Mouse (Mus musculus) CH12.LX (cell line): ENCODE measurements around the gene Cfap298.

Source experiments
- CTCF ChIP-seq, 2 experiments: IDR thresholded peaks in 1 of 2; conservative IDR thresholded peaks in 1 of 2; 2 replicates each; pipeline ENCODE4 v1.5.1; 2011 to 2012; ENCODE audit warnings: low read depth in 2 of 2, low read length in 2 of 2, improper control_type of control experiment in 1 of 2, inconsistent platforms in 1 of 2, mild to moderate bottlenecking in 1 of 2, moderate library complexity in 1 of 2
- EP300 ChIP-seq: IDR thresholded peaks from 2 replicates; pipeline ENCODE4 v1.6.1; 2011; ENCODE audit warnings: low read length, improper control_type of control experiment
- ETS1 ChIP-seq: conservative IDR thresholded peaks from 2 replicates; pipeline ENCODE4 v1.6.1; 2012; ENCODE audit warnings: low read depth, mild to moderate bottlenecking, inconsistent platforms, low read length, improper control_type of control experiment, moderate library complexity
- MXI1 ChIP-seq: IDR thresholded peaks from 2 replicates; pipeline ENCODE4 v1.6.1; 2011; ENCODE audit warnings: mild to moderate bottlenecking, low read depth, low read length, improper control_type of control experiment
- POLR2A ChIP-seq: IDR thresholded peaks from 2 replicates; pipeline ENCODE4 v1.6.1; 2011; ENCODE audit warnings: low read depth, mild to moderate bottlenecking, improper control_type of control experiment, low read length
- USF1 ChIP-seq: IDR thresholded peaks from 2 replicates; pipeline ENCODE4 v1.6.1; 2014; ENCODE audit warnings: low read depth, mild to moderate bottlenecking, inconsistent platforms, low read length, improper control_type of control experiment

- TF ChIP-seq EP300 (no peak), CTCF (conservative IDR thresholded peaks at IDR 0.05 in 1 of 2, IDR thresholded peaks at IDR 0.05 in 1 of 2; ENCODE audit: low read depth in 2 of 2, low read length in 2 of 2) (no peak), USF1 (no peak), POLR2A (no peak), ETS1 (no peak), MXI1 (no peak)
Observed at GRCm38 (mm10) chr16:90878135-90878860, 56.6 kb downstream of the Cfap298 start.
